Mouse (Mus musculus) forebrain, embryonic 10.5 days (tissue): Measurements from ENCODE around the gene Cytip. TPM values are rescaled to one million over a fixed set of nuclear protein-coding genes. Genes with fewer than 3 reads are reported as not detected.
"Not testable (repeated sequence)": the region's sequence is repeated elsewhere in the genome, so short reads cannot be mapped to it uniquely, and the experiment has no call there.

Experiments
- DNase-seq: peaks from one replicate; pipeline ENCODE4 v3.0.0-alpha.2; 2017; ENCODE audit warnings: low spot score; ENCODE audit errors: extremely low spot score
- H3K27ac ChIP-seq: fragments of 300-500 bp; sonication (generic); 2 replicates; pipeline ENCODE4 v1.5.1; 2016; ENCODE audit warnings: mild to moderate bottlenecking
- H3K27me3 ChIP-seq: fragments of 300-500 bp; sonication (generic); 2 replicates; pipeline ENCODE4 v1.6.1; 2016; ENCODE audit warnings: mild to moderate bottlenecking; ENCODE audit not compliant: poor library complexity, severe bottlenecking
- H3K36me3 ChIP-seq: fragments of 300-500 bp; sonication (generic); replicated peaks from 2 replicates; pipeline ENCODE4 v1.6.1; 2016; ENCODE audit warnings: mild to moderate bottlenecking, moderate library complexity
- H3K4me1 ChIP-seq: fragments of 300-500 bp; sonication (generic); 2 replicates; pipeline ENCODE4 v1.6.1; 2016
- H3K4me3 ChIP-seq: fragments of 300-500 bp; sonication (generic); 2 replicates; pipeline ENCODE4 v1.5.1; 2016; ENCODE audit warnings: mild to moderate bottlenecking, moderate library complexity
- H3K9me3 ChIP-seq: fragments of 300-500 bp; sonication (generic); 2 replicates; pipeline ENCODE4 v1.6.1; 2016; ENCODE audit warnings: mild to moderate bottlenecking, moderate library complexity
- WGBS: fragments of 180-500 bp; shearing (Covaris S2); methylation state at CpG from one replicate; pipeline ENCODE4 v1.1.7; 2016; 5-methylcytosine and 5-hydroxymethylcytosine counted together
- polyA plus RNA-seq: library from polyadenylated mRNA; unstranded; fragments of >200 nt; fragmentation: Nextera tagmentation; extraction: Ambion mirVana; gene quantifications from 2 replicates; pipeline ENCODE4 v1.2.1, GENCODE M21; 2016

The Cytip gene
- polyA plus RNA-seq, 1 experiment from 2014 or later = 0.21 TPM

DNA sequence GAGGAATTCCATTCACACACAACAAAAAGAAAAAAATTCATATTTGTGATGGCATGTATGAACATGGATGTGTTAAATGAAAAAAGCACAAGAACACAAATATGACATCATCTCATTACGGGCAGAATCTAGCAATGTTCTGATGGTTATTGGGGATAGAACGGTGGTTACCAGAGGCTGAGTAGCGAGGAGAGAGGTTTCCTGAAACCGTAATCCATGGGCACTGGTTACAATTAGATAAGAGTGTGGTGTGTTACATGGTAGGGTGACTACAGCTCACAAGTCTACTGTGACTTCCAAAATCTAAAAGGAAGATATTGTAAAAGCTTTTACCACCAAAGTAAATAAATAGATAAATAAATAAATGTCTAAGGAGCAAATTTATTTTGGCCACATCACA lies 58.8 kb downstream of the Cytip start:
- no peak overlapping the region for H3K27ac ChIP-seq
- H3K27me3 ChIP-seq = no peaks in the 10 kb centered on the region
- 91% methylated on average over 4 of the region's 4 CpGs for WGBS
- H3K9me3 ChIP-seq = no peaks in the 10 kb centered on the region
- H3K4me3 ChIP-seq = no peak overlapping the region
- DNase-seq = no peak
- no peaks in the 10 kb centered on the region for H3K36me3 ChIP-seq
- no peaks in the 10 kb centered on the region for H3K4me1 ChIP-seq

DNA sequence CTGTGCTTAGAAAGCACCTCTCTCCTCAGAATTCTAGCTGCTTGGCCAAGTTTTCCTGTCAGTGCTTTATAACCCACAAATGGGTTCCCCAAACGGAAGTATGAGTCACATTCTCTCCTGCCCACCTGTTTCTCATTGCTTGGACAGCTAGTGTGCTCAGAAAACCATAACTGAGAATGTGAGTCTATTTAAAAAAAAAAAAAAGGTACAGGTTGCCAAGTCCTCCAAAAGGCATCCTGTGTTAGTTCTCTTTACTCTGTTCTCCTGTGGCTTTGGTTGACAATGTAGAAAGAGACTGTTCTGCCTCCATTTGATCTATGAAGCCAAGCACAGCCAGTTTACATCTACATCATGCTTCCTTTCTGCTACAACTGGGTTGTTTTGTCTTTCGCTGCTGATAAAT lies 60.3 kb downstream of the Cytip start:
- 87% methylated on average over 2 of the region's 2 CpGs for WGBS
- no peaks in the 10 kb centered on the region for H3K27me3 ChIP-seq
- H3K9me3 ChIP-seq = no peaks in the 10 kb centered on the region
- no peaks in the 10 kb centered on the region for H3K4me1 ChIP-seq
- no peak overlapping the region for H3K27ac ChIP-seq
- no peaks in the 10 kb centered on the region for H3K36me3 ChIP-seq
- no peak for DNase-seq
- no peak overlapping the region for H3K4me3 ChIP-seq

DNA sequence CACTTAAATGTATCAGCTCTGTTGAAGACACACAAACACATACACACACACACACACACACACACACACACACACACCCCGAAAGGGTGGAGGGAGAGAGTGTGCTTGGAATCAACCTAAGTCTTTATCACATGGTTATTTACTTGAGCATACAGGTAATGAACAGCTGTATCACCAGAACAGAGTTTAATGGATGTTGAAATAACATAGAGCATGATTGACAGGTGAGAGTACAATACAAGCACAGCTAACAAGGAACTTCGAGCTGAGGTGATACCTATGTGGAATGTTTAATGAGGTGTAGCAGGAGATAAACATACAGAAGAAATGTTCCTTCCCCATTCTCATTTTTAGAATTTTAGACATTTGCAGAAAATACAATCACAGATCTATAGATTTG lies 62.7 kb downstream of the Cytip start:
- no peak overlapping the region for H3K27ac ChIP-seq
- no peak overlapping the region for H3K4me3 ChIP-seq
- no peaks in the 10 kb centered on the region for H3K27me3 ChIP-seq
- WGBS = 73% methylated on average over 2 of the region's 2 CpGs
- no peaks in the 10 kb centered on the region for H3K9me3 ChIP-seq
- H3K4me1 ChIP-seq = no peaks in the 10 kb centered on the region
- H3K36me3 ChIP-seq = no peaks in the 10 kb centered on the region
- no peak for DNase-seq

DNA sequence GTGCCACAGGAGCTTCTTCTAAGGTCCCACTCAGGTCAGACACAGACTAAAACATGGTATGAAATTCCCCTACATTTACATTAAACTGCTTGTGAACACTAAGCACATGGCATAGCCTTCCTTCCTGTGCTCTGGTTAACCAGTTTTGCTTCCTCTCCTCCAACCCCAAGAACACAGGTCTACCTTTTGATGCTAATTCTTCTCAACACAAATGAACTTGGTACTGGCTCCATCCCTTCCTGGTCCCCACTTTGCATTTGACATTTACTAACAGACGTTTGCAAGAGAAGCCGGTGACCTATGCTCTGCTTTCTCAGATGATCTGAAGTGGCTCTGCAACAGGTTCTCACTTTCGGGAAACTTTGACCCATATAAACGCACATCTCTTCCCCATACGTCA lies 65.4 kb downstream of the Cytip start:
- no peaks in the 10 kb centered on the region for H3K27me3 ChIP-seq
- no peaks in the 10 kb centered on the region for H3K4me1 ChIP-seq
- H3K4me3 ChIP-seq = no peak overlapping the region
- DNase-seq = no peak
- H3K9me3 ChIP-seq = no peaks in the 10 kb centered on the region
- no peaks in the 10 kb centered on the region for H3K36me3 ChIP-seq
- WGBS = 86% methylated on average over 5 of the region's 5 CpGs
- H3K27ac ChIP-seq = no peak overlapping the region

DNA sequence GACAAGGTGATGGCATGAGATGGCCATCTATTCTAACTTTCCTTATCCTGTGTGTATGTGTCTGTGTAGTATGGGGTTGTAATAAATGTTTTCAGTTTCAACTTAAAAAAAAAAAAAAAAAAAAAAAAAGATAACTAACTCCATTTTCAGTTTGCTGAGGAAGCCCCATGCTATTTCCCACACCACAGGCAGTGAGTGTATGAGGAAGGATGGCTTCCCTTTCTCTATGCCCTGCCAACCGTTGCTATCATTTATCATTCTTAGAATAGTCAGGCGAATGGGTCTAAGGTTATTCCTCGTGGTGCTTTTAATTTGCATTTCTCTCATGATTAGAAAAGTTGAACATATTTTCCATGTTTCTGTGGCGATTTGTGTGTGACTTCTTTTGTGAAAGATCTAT lies 84.2 kb downstream of the Cytip start:
- WGBS = 90% methylated on average over 4 of the region's 4 CpGs
- H3K4me3 ChIP-seq = no peak overlapping the region
- H3K27me3 ChIP-seq = no peaks in the 10 kb centered on the region
- no peak overlapping the region for H3K27ac ChIP-seq
- no peaks in the 10 kb centered on the region for H3K36me3 ChIP-seq
- DNase-seq = no peak
- H3K4me1 ChIP-seq = no peaks in the 10 kb centered on the region
- no peaks in the 10 kb centered on the region for H3K9me3 ChIP-seq

DNA sequence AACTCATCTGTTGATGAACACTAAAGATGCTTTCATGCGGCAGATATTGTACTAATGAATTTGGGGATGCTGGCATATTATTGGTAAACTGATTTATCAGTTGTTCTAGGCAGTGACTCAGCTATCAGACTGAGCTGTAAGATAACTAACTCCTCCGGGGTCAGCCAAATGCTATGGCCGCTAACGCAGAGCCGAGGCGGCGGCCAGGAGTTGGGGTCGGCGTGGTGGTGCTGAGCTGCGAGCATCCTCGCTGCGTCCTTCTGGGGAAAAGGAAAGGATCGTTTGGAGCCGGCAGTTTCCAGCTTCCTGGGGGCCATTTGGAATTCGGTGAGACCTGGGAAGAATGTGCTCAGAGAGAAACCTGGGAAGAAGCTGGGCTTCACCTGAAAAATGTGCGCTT lies 87.4 kb downstream of the Cytip start:
- not testable (repeated sequence) for H3K4me3 ChIP-seq, DNase-seq, H3K9me3 ChIP-seq, H3K27ac ChIP-seq, H3K27me3 ChIP-seq, H3K4me1 ChIP-seq, H3K36me3 ChIP-seq
- WGBS = 86% methylated on average over 16 of the region's 16 CpGs

DNA sequence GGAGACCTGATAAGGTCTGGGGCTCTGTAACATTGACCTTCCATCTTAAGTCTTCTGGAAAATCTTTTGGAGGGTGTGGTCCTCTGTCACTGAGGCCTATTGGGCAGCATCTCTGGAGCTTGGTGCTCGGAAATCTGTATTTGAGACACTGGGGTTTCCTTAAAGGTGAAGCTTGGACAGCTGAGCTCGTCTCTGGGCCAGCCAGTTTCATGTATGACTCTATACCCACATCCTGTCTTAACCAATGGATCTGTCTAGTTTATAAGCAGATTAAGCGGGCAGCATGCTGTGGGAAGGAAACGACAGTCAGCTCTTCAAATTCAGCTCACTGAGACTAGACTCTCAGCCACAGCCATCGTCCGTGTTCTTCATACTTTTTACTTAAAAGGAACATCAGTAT lies 88.3 kb downstream of the Cytip start:
- 91% methylated on average over 6 of the region's 6 CpGs for WGBS
- H3K36me3 ChIP-seq = no peaks in the 10 kb centered on the region
- H3K4me3 ChIP-seq = no peak overlapping the region
- no peaks in the 10 kb centered on the region for H3K9me3 ChIP-seq
- H3K4me1 ChIP-seq = no peaks in the 10 kb centered on the region
- no peak overlapping the region for H3K27ac ChIP-seq
- no peak for DNase-seq
- H3K27me3 ChIP-seq = no peaks in the 10 kb centered on the region

DNA sequence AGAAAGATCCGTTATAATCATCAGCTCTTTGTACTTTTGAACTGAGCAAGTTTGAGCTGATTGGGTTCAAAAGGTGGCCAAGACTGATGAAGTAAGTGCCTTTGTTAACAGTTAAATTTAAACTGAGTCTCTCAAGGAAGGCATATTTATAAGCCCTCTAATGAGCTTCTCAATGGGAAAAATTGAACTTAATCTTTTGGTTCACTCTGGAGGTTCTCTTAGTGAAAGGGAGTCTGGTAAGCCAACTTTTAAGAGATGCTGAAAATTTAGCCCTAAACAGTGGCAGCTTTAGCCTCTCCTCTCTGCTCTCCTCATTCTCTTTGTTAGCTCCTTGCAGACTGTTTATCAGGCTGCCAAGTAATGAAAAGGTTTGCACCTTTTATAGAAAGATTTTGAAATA lies 100.5 kb downstream of the Cytip start:
- no peak for DNase-seq
- H3K27ac ChIP-seq = peak overlapping the region; percentile 48; the same call in 1 of the 2 replicates
- peaks cover 23% of the 10 kb centered on the region for H3K4me1 ChIP-seq
- H3K36me3 ChIP-seq = no peaks in the 10 kb centered on the region
- 32% methylated on average over 1 of the region's 1 CpGs for WGBS
- H3K9me3 ChIP-seq = no peaks in the 10 kb centered on the region
- H3K27me3 ChIP-seq = no peaks in the 10 kb centered on the region
- no peak overlapping the region for H3K4me3 ChIP-seq

DNA sequence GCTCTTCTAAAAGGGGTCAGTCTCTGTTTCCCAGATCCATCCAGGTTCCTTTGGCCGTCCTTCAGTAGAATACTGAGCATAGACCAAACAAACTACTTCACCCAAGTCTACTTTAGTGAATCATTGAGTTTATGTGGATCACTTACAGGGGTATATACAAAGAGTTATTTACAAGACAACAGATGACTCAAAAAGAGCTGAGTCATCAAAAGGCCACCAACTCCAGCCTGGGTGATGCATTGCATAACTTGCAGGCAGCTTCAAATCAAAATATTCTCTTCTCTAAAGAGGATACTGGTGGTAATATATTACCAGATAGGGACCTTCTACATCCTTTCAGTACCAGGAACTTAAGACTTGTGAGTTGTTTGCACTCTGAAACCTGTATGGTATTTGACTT lies 108.9 kb downstream of the Cytip start:
- Histone ChIP-seq H3K36me3 (no peaks in the 10 kb centered on the region), H3K27ac (no peak overlapping the region), H3K4me1 (no peaks in the 10 kb centered on the region), H3K27me3 (no peaks in the 10 kb centered on the region), H3K4me3 (no peak overlapping the region), H3K9me3 (no peaks in the 10 kb centered on the region)
- DNase-seq = no peak
- 83% methylated on average over 1 of the region's 1 CpGs for WGBS

DNA sequence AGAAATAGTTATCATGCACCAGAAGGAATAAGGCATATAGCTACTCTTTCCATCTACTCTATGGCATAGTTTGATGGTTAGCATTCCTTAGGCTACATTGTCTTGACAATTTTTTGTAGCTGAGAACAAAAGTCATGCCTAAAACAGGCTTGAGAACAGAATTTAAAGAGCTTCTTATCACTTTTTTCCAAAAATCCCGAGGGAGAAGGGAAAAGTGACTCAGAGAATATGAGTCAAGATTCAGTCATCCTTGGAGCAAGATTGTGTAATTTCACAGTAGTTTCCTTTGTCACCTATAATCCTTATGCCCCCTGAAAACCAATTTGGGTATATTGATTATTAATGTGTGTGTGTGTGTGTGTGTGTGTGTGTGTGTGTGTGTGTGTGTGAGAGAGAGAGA lies 115.5 kb downstream of the Cytip start:
- Histone ChIP-seq H3K4me3 (no peak overlapping the region), H3K27me3 (no peaks in the 10 kb centered on the region), H3K27ac (no peak overlapping the region), H3K4me1 (no peaks in the 10 kb centered on the region), H3K36me3 (no peaks in the 10 kb centered on the region), H3K9me3 (no peaks in the 10 kb centered on the region)
- 76% methylated on average over 1 of the region's 1 CpGs for WGBS
- no peak for DNase-seq

Other genes with a start within 250 kb of the Cytip start
- gene Galnt5, start 197.6 kb downstream of the Cytip start, polyA plus RNA-seq = 0.15 and 0.16 TPM in 2 replicates
- 1.3 and 2.2 TPM in 2 replicates for gene Ermn, start 142.7 kb downstream of the Cytip start, polyA plus RNA-seq
- gene Acvr1c, start 162.4 kb upstream of the Cytip start, polyA plus RNA-seq = 0.07 and 0.20 TPM in 2 replicates